Mouse (Mus musculus) limb, embryonic 11.5 days (tissue): ENCODE measurements around the gene Afg3l1. TPM values are rescaled to one million over a fixed set of nuclear protein-coding genes. Genes with fewer than 3 reads are reported as not detected.
"Not testable (repeated sequence)": the region's sequence is repeated elsewhere in the genome, so short reads cannot be mapped to it uniquely, and the experiment has no call there.

Source experiments
- ATAC-seq: fragments of 200-750 bp; cut with Nextera tagmentation; 2 replicates; pipeline ENCODE4 v1.8.0; 2017; ENCODE audit warnings: low read depth; ENCODE audit not compliant: insufficient number of reproducible peaks, low FRiP score, low TSS enrichment
- DNase-seq: peaks from one replicate; pipeline ENCODE4 v3.0.0-alpha.2; 2015; ENCODE audit warnings: low spot score
- H3K27ac ChIP-seq: fragments of 300-500 bp; sonication (generic); replicated peaks from 2 replicates; pipeline ENCODE4 v1.5.1; 2014; ENCODE audit warnings: low read depth, mild to moderate bottlenecking, low read length
- H3K27me3 ChIP-seq: fragments of 300-500 bp; sonication (generic); 2 replicates; pipeline ENCODE4 v1.6.1; 2014; ENCODE audit warnings: mild to moderate bottlenecking, low read length, mixed read lengths; ENCODE audit not compliant: control insufficient read depth, insufficient read depth
- H3K36me3 ChIP-seq: fragments of 300-500 bp; sonication (generic); 2 replicates; pipeline ENCODE4 v1.6.1; 2014; ENCODE audit warnings: mild to moderate bottlenecking, low read length, moderate library complexity, mixed read lengths; ENCODE audit not compliant: control insufficient read depth, insufficient read depth
- H3K4me1 ChIP-seq: fragments of 300-500 bp; sonication (generic); 2 replicates; pipeline ENCODE4 v1.6.1; 2014; ENCODE audit warnings: low read length, mixed read lengths; ENCODE audit not compliant: control insufficient read depth, insufficient read depth
- H3K4me2 ChIP-seq: fragments of 300-500 bp; sonication (generic); 2 replicates; pipeline ENCODE4 v1.6.1; 2014; ENCODE audit warnings: low read depth, mild to moderate bottlenecking, moderate library complexity; ENCODE audit not compliant: severe bottlenecking
- H3K4me3 ChIP-seq: fragments of 300-500 bp; sonication (generic); 2 replicates; pipeline ENCODE4 v1.5.1; 2014; ENCODE audit warnings: low read depth, low read length
- H3K9ac ChIP-seq: fragments of 300-500 bp; sonication (generic); 2 replicates; pipeline ENCODE4 v1.6.1; 2014; ENCODE audit warnings: mild to moderate bottlenecking, low read length
- H3K9me3 ChIP-seq: fragments of 300-500 bp; sonication (generic); 2 replicates; pipeline ENCODE4 v1.6.1; 2016; ENCODE audit warnings: low read length; ENCODE audit not compliant: control insufficient read depth
- WGBS: fragments of 180-500 bp; shearing (Covaris S2); extraction: QIAGEN DNeasy Blood & Tissue Kit; methylation state at CpG from one replicate; pipeline ENCODE4 v1.1.7; 2014; 5-methylcytosine and 5-hydroxymethylcytosine counted together
- polyA plus RNA-seq: library from polyadenylated mRNA; unstranded; fragments of >200 nt; fragmentation: Nextera tagmentation; extraction: Ambion mirVana; gene quantifications from 2 replicates; pipeline ENCODE4 v1.2.1, GENCODE M21; 2014

The Afg3l1 gene
- polyA plus RNA-seq, 1 experiment from 2014 or later: 36.5 TPM

DNA sequence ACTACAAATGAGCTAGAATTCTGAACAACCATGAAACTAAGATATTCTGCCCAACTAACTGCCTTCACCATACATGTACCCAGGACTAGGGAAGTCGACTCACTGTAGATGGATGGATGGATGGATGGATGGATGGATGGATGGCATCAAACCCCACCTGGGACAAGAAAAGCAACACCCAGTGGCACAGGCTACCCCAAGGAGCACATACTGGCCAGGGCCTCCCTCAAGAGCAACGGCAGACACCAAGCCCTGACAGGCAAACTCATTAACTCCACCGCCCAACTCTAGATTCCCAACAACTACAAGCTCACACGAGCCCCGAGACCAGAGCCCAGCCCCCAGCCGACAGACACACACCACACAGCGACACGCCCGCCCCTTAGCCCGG, 59.3 kb downstream of the Afg3l1 start:
- no peak overlapping the region for H3K9ac ChIP-seq
- no peaks in the 10 kb centered on the region for H3K4me1 ChIP-seq
- H3K4me3 ChIP-seq: no peak overlapping the region
- H3K27ac ChIP-seq: no peak overlapping the region
- no peak for DNase-seq
- H3K27me3 ChIP-seq: 0 out of 2 replicates have a peak, but pooled peaks cover 5% of the 10 kb centered on the region
- ATAC-seq: no peak
- H3K36me3 ChIP-seq: peaks cover 3% of the 10 kb centered on the region
- WGBS: 18% methylated on average over 9 of the region's 10 CpGs
- H3K4me2 ChIP-seq: no peak overlapping the region
- no peaks in the 10 kb centered on the region for H3K9me3 ChIP-seq

- not testable (repeated sequence) for H3K4me2 ChIP-seq, H3K9ac ChIP-seq, H3K27me3 ChIP-seq, H3K9me3 ChIP-seq, H3K27ac ChIP-seq, H3K4me1 ChIP-seq, ATAC-seq, H3K36me3 ChIP-seq, H3K4me3 ChIP-seq, DNase-seq
- 63% methylated on average over 3 of the region's 14 CpGs for WGBS
These were observed 59.9 kb downstream of the Afg3l1 start for GRCm38 (mm10) chr8:123537641-123538040.

Other genes starting within 250 kb of the Afg3l1 start
- 0.87 and 1.2 TPM in 2 replicates for gene Spata2l, start 241.7 kb upstream of the Afg3l1 start, polyA plus RNA-seq
- gene Zfp276, start 223.7 kb upstream of the Afg3l1 start, polyA plus RNA-seq: 18.8 and 22.2 TPM in 2 replicates
- 24.0 and 25.6 TPM in 2 replicates for gene Vps9d1, start 223.6 kb upstream of the Afg3l1 start, polyA plus RNA-seq
- gene Fanca, start 159.3 kb upstream of the Afg3l1 start, polyA plus RNA-seq: 38.9 and 39.2 TPM in 2 replicates
- 0.95 and 1.9 TPM in 2 replicates for gene Spire2, start 145.2 kb upstream of the Afg3l1 start, polyA plus RNA-seq
- 136 and 149 TPM in 2 replicates for gene Tcf25, start 104.2 kb upstream of the Afg3l1 start, polyA plus RNA-seq
- not detected in 2 replicates for gene Mc1r, start 70.8 kb upstream of the Afg3l1 start, polyA plus RNA-seq
- 9.3 and 11.2 TPM in 2 replicates for gene Tubb3, start 66.5 kb upstream of the Afg3l1 start, polyA plus RNA-seq
- 37.3 and 37.6 TPM in 2 replicates for gene Def8, start 54.4 kb upstream of the Afg3l1 start, polyA plus RNA-seq
- 9.4 and 9.8 TPM in 2 replicates for gene Dbndd1, start 37.6 kb downstream of the Afg3l1 start, polyA plus RNA-seq
- 40.8 and 41.3 TPM in 2 replicates for gene Gas8, start 40.9 kb downstream of the Afg3l1 start, polyA plus RNA-seq
- 8.6 and 10.1 TPM in 2 replicates for gene Rhou, start 176.0 kb downstream of the Afg3l1 start, polyA plus RNA-seq